Mouse (Mus musculus): ENCODE measurements at regions not wholly inside any gene's neighbourhood (a gene's known extent, or its start where the extent isn't known, plus 50 kb on each side); places are given as distances from the start of the nearest gene placed in this dataset.

GRCm38 (mm10) chr15:25305801-25306200 lies 107.8 kb downstream of the Basp1 start:
- no peak for ATAC-seq (ENCODE audit: insufficient number of reproducible peaks, low FRiP score, low TSS enrichment)

GRCm38 (mm10) chr15:25303379-25303778 lies 110.2 kb downstream of the Basp1 start:
- ATAC-seq (ENCODE audit: insufficient number of reproducible peaks, low FRiP score, low TSS enrichment) = no peak

DNA sequence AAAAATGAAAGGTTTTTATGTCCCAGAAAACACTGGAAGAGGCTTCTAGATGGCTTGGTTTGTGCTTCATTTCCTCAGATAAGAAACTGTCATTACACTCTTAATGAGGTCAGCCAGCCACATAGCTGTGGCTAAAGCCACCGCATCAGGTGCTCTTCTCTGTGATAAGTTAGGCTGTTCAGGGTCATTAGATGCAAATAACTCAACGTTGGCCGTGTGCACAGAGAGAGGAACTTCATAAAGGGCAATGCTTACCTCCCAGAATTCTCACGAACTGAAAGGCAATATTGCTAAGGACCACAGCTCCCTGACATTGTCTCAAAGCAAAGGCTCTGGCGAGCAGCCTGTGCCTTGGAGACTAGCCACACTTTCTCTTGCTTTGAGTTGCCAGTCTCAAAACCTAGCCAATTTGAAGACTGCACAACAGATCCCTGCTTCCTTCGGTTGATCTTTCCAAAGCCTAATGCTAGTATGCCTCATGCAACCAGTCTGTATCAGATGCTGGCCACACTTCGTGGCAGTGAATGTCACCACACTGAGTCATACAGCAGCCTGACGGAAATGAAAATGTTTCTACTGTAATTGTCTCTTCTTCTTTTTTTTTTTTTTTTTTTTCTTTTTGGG lies 110.8 kb downstream of the Basp1 start:
- no peak for ATAC-seq (ENCODE audit: insufficient number of reproducible peaks, low FRiP score, low TSS enrichment)

DNA sequence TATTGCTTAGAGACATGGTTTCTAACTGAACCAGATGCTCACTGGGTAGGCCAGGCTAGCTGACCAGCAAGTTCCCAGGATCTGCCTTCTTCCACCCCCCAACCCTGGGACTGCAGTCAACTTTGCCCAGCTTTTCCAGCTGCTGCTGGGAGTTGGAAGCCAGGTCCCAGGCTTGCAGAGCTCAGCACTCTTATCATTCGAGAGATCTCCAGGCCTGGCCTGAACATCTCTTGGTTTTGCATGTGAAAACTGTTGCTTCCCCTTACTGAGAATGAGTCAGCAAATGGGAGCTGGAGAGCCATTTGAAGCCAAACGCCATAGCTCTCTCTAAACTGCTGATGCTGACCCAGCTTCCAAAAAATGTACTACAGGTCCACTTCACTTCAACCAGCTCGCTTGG lies 111.8 kb downstream of the Basp1 start:
- no peak for ATAC-seq (ENCODE audit: insufficient number of reproducible peaks, low FRiP score, low TSS enrichment)

GRCm38 (mm10) chr15:25297278-25297677 lies 116.3 kb downstream of the Basp1 start:
- no peak for ATAC-seq (ENCODE audit: insufficient number of reproducible peaks, low FRiP score, low TSS enrichment)

GRCm38 (mm10) chr15:25296714-25297113 lies 116.8 kb downstream of the Basp1 start:
- no peak for ATAC-seq (ENCODE audit: insufficient number of reproducible peaks, low FRiP score, low TSS enrichment)

DNA sequence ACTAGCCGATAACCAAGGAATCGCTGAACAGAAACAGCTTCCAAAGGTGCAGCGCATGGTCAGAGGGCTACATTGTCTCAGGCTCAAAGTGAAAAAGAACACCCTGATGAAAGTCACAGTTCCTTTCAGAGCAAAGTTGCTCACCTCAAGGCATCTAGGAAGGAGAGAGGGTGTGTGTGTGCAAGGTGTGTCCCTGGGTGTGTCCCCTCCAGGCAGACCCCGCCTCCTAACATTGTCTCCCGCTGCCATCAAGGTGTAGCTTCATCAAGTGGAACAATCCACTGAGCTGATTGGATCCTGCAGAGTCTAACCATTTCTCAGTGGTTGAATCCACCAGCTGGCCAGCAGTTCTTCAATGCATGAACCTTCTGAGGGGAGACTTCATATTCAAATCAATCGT lies 117.8 kb downstream of the Basp1 start:
- ATAC-seq (ENCODE audit: insufficient number of reproducible peaks, low FRiP score, low TSS enrichment) = no peak

DNA sequence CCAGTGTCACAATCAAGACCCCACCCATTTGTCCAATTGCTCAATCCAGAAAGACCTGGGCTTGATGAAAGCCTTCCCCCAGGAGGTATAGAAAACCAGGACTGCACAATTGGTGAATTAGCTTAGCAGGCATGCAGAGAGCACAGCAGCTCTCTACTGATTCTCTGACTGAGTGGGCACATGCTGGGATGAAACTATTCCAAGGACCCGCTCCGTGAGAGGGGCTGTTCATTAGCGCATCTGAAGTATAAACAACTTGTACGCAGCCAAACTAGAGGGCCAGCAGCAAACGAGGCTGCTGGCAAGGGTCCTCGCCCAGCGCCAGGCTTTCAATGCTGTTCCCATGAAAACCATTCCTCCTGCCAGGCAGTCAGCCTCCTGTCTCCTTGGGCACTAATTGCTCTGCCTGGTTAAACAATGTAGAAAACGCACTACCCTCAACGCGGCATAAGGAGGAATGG lies 122.3 kb downstream of the Basp1 start:
- ATAC-seq (ENCODE audit: insufficient number of reproducible peaks, low FRiP score, low TSS enrichment) = peak; percentile 21; the same call in 1 of the 2 replicates

DNA sequence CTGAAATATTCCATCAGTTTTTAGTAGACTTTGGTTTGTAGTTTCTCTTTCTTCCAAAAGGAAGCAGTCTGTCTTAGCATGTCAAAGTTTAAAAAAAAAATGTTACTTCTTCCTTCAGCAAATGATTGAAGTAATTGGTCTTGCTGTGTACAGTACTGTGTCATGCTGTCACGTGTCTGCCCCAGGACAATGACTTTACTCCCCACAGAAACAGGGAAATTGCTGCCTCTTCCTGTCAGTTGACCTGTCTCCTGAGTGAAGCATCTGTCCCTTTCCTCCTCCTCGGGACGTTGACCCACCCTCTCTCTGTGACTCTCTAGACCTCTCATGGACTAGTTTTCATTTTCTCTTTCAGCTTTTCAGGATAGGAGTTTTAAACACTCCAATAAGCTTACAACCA lies 125.7 kb downstream of the Basp1 start:
- ATAC-seq (ENCODE audit: insufficient number of reproducible peaks, low FRiP score, low TSS enrichment) = no peak

DNA sequence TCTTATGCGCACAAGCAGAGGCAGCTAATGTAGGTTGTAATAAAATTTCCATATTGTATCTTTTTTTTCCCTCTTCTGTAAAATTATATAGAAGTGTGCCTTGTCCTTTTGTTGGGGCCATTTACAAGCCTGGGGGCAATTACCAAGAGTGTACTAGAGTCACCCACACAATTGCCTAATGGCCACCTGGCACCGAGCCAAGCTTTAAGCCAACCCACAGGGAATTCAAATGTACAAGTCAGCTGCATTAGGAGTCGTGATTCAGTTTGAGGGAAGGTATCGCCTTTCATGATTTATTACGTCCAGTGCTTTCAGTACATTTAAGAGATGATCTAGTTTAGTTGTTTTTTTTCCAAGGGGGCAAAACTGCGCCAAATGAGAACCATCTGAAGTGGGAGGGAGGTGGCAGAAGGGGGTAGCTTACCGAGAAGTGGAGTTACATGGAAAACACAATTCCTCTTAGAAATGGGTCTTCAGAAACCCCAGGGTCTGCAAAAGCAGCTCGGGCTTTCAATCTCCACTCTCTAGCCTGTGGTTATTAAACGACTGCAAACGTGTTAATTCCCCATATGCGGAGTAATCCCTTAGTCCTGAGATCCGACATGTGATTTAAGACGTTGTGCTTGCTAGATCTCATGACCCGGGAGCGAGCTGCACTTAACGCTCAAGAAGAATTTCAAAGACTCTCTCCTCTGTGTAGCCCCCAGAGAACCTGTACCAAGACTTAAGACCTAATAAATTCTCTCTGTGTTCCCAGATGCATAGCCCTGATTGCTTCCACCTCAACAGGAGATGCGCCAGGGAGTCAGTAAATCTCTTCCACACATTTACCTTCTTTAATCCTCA lies 129.0 kb downstream of the Basp1 start:
- ATAC-seq (ENCODE audit: insufficient number of reproducible peaks, low FRiP score, low TSS enrichment) = no peak

- ATAC-seq (ENCODE audit: insufficient number of reproducible peaks, low FRiP score, low TSS enrichment) = no peak
Measured at GRCm38 (mm10) chr15:25283713-25284112, 129.9 kb downstream of the Basp1 start.

DNA sequence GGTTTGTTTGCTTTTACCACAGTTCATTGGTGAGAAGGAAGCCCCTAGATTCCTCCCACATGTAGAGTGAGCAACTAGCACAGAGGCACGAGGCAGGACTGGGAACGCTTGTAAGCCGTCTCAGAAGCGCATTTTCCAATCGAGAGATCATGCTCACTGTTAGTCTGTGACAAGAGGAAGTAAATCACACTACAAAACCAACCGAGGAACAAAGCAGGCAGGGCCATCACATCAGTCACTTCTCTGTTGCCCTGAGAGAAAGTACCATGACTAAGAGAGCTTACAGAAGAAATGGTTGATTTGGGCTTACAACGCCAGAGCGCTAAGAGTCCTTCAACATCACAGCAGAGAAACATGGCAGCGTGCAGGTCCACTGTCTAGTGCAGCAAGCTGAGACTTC lies 131.2 kb downstream of the Basp1 start:
- ATAC-seq (ENCODE audit: insufficient number of reproducible peaks, low FRiP score, low TSS enrichment) = no peak

DNA sequence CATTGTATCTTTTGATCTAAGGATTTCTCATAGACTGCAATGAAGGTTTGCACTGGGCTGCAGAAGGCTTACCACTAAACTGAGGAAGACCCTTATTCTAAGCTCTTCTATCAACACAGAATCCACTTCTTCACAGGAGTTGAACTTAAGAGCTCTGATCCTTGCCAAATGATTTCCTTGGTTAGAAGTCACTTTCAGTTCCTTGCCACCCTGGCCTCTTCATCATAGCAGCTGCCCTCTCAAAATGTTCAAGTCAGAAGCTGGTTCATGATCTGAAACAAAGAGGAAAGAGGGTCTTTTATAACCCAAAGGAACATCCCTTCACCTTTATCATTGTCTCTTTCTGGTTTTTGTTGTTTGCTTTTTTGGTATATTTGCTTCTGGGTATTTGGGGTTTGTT lies 131.6 kb downstream of the Basp1 start:
- no peak for ATAC-seq (ENCODE audit: insufficient number of reproducible peaks, low FRiP score, low TSS enrichment)

DNA sequence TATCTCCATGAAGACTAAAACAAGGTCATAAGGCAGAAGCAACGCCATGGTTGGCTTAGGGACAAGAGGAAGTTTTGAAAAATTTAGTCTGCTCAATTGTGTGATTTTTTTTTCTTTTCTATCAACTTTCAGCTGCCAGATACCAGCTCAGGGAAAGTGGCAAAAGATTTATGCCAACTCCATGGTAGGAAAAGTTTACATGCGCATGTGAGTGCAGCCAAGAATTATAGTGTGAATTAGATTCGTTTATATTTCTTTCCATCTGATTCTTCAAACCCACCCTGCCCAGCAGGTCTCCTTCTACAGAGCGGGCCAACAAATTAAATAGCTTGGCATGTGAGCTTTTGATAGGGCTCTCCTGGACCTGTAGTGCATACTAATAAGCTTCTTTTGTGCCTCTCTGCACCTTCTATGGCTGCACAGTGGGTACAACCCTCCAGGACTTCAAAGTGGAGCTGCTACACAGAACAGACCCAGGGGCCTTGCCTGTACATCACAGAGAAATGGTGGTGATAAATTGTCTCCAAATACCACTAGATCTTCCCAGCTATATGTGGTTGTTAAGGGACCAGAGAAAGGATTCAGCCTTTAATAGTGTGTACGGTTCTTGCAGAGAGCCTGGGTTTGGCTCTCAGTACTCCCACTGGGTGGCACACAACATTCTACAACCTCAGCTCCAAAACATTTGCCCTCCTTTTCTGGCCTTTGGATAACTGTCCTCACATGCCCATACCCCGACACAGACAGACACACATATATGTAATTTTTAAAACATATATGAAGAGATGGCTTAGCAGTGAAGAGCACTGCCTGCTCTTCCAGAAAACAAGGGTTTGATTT lies 135.0 kb downstream of the Basp1 start:
- no peak for ATAC-seq (ENCODE audit: insufficient number of reproducible peaks, low FRiP score, low TSS enrichment)

DNA sequence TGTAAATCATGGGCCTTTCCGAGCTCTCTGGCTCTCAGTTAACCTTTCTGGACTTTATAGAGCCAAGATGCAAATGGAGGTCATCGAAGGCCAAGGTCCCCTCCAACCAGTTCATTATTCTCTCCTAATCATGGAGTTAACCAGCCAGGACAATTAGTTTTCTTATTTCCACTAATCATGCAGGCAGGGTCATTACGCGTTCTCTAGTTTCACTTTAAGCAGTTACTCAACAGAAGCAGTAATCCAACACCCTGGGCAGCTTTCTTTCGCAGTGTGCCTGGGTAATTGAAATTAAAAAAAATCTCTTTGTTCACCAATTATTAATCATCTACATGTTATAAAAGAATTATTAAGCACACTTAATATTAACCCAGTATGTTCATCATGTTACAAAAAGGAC lies 137.3 kb downstream of the Basp1 start:
- ATAC-seq (ENCODE audit: insufficient number of reproducible peaks, low FRiP score, low TSS enrichment) = no peak

GRCm38 (mm10) chr15:25271886-25272285 lies 141.7 kb downstream of the Basp1 start:
- ATAC-seq (ENCODE audit: insufficient number of reproducible peaks, low FRiP score, low TSS enrichment) = no peak

DNA sequence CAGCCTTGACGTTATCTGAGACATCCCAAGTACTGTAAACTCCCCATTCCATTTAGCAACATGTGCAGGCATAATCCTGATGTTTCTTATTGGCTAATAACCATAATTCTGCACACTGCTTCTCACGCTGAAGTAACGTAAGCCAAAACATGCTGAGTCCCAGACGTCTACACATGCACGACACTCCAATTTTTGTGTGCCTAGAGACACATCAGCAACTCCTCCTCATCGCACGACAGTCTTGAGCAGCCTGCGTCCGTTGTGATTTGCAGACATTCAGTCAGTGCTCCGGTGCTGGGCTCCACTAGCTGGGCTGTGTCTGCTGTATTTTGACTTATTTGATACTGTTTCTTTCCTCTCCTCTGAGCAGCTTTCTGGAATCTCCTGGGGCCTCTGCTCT lies 143.2 kb downstream of the Basp1 start:
- no peak for ATAC-seq (ENCODE audit: insufficient number of reproducible peaks, low FRiP score, low TSS enrichment)

- ATAC-seq (ENCODE audit: insufficient number of reproducible peaks, low FRiP score, low TSS enrichment) = no peak
Measured at GRCm38 (mm10) chr15:25269345-25269996, 144.1 kb downstream of the Basp1 start.

DNA sequence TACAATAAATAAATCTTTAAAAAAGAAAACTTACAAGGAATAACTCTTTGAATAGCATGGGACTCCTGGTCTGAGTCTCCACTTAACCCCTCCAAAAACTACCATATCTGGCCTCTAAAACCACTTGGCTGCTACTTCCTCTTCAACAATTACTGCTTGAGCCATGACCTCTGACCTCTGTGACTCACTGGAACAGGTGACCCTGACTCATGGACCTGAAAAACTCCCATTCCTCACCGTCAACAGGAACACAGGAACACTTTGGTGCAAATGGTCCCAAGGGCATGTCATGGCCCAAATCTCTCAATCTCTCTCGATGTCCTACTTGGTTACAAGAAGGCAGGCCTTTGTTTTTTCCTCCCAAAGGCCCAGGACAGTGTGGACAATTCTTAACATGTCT lies 145.1 kb downstream of the Basp1 start:
- no peak for ATAC-seq (ENCODE audit: insufficient number of reproducible peaks, low FRiP score, low TSS enrichment)

- ATAC-seq (ENCODE audit: insufficient number of reproducible peaks, low FRiP score, low TSS enrichment) = no peak
Measured at GRCm38 (mm10) chr15:25267509-25267908, 146.1 kb downstream of the Basp1 start.
